Mouse (Mus musculus) embryonic facial prominence, embryonic 13.5 days (tissue): ENCODE data around the gene Cnga1. TPM values are rescaled to one million over a fixed set of nuclear protein-coding genes. Genes with fewer than 3 reads are reported as not detected.

Experiments
- ATAC-seq: fragments of 200-750 bp; cut with Nextera tagmentation; 2 replicates; pipeline ENCODE4 v1.8.0; 2017; ENCODE audit warnings: low read depth; ENCODE audit not compliant: insufficient number of reproducible peaks, insufficient read depth, low FRiP score, low TSS enrichment
- H3K27ac ChIP-seq: fragments of 300-500 bp; sonication (generic); 2 replicates; pipeline ENCODE4 v1.5.1; 2015; ENCODE audit warnings: moderate library complexity, mild to moderate bottlenecking, inconsistent platforms
- H3K27me3 ChIP-seq: fragments of 300-500 bp; sonication (generic); 2 replicates; pipeline ENCODE4 v1.6.1; 2015; ENCODE audit warnings: mild to moderate bottlenecking, inconsistent platforms
- H3K36me3 ChIP-seq: fragments of 300-500 bp; sonication (generic); 2 replicates; pipeline ENCODE4 v1.6.1; 2015; ENCODE audit warnings: mild to moderate bottlenecking, inconsistent platforms
- H3K4me1 ChIP-seq: fragments of 300-500 bp; sonication (generic); 2 replicates; pipeline ENCODE4 v1.6.1; 2015; ENCODE audit warnings: inconsistent platforms
- H3K4me2 ChIP-seq: fragments of 300-500 bp; sonication (generic); 2 replicates; pipeline ENCODE4 v1.6.1; 2015; ENCODE audit warnings: moderate library complexity, mild to moderate bottlenecking, inconsistent platforms
- H3K4me3 ChIP-seq: fragments of 300-500 bp; sonication (generic); 2 replicates; pipeline ENCODE4 v1.5.1; 2015; ENCODE audit warnings: mild to moderate bottlenecking, inconsistent platforms
- H3K9ac ChIP-seq: fragments of 300-500 bp; sonication (generic); 2 replicates; pipeline ENCODE4 v1.6.1; 2015; ENCODE audit warnings: mild to moderate bottlenecking, inconsistent platforms
- H3K9me3 ChIP-seq: fragments of 300-500 bp; sonication (generic); 2 replicates; pipeline ENCODE4 v1.6.1; 2016; ENCODE audit warnings: inconsistent platforms
- WGBS: fragments of 180-500 bp; shearing (Covaris S2); methylation state at CpG from one replicate; pipeline ENCODE4 v1.1.7; 2015; ENCODE audit warnings: mixed read lengths; 5-methylcytosine and 5-hydroxymethylcytosine counted together
- polyA plus RNA-seq: library from polyadenylated mRNA; unstranded; fragments of >200 nt; fragmentation: Nextera tagmentation; extraction: Ambion mirVana; gene quantifications from 2 replicates; pipeline ENCODE4 v1.2.1, GENCODE M21; 2015

The Cnga1 gene
- polyA plus RNA-seq, 1 experiment from 2014 or later, result not detected

- no peak overlapping the region for H3K27ac ChIP-seq
- no peak overlapping the region for H3K4me3 ChIP-seq
- no peaks in the 10 kb centered on the region for H3K27me3 ChIP-seq
- H3K4me2 ChIP-seq, result no peak overlapping the region
- no peaks in the 10 kb centered on the region for H3K36me3 ChIP-seq
- no peak for ATAC-seq
- H3K9ac ChIP-seq, result no peak overlapping the region
- 91% methylated on average over 13 of the region's 13 CpGs for WGBS
- H3K9me3 ChIP-seq, result no peaks in the 10 kb centered on the region
- 0 out of 2 replicates have a peak, but pooled peaks cover 5% of the 10 kb centered on the region for H3K4me1 ChIP-seq
Measured at GRCm38 (mm10) chr5:72658375-72658774, 14.3 kb upstream of the Cnga1 start.

GRCm38 (mm10) chr5:72656270-72656791 lies 12.3 kb upstream of the Cnga1 start:
- ATAC-seq, result no peak
- no peaks in the 10 kb centered on the region for H3K27me3 ChIP-seq
- H3K27ac ChIP-seq, result no peak overlapping the region
- H3K4me2 ChIP-seq, result no peak overlapping the region
- H3K36me3 ChIP-seq, result no peaks in the 10 kb centered on the region
- WGBS, result 48% methylated on average over 7 of the region's 7 CpGs
- peaks cover 3% of the 10 kb centered on the region; the same call in 1 of the 2 replicates for H3K9me3 ChIP-seq
- 0 out of 2 replicates have a peak, but pooled peaks cover 5% of the 10 kb centered on the region for H3K4me1 ChIP-seq
- H3K4me3 ChIP-seq, result no peak overlapping the region
- H3K9ac ChIP-seq, result no peak overlapping the region

DNA sequence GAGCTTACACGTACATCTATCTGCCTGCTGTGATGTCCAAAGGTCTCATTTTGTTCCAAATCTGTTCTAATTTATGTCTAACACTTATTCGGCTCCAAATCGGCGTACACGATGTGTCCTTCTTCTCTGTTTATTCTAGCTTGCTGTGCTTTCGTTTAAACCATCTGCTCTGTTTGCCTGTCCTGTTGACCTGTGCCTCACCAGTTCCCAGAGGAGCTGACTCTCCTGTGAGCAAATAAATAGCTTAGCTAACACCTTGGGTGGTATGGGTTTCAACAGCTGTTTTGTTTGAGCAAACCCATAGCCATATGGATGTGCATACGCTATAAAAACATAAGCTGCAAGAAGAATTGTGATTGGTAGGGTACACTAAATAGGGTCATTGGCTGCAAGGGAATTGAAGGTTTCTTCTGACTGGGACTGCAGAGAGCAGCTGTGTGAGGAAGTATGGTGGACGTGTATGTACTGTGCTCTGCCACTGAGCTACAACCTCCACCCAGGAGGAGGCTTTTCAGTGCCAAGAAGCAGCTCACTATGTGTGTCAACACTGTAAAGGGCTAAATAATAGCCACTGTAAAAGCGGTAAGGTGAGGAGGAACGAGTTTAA lies 9.1 kb upstream of the Cnga1 start:
- 79% methylated on average over 10 of the region's 10 CpGs for WGBS
- ATAC-seq, result no peak

DNA sequence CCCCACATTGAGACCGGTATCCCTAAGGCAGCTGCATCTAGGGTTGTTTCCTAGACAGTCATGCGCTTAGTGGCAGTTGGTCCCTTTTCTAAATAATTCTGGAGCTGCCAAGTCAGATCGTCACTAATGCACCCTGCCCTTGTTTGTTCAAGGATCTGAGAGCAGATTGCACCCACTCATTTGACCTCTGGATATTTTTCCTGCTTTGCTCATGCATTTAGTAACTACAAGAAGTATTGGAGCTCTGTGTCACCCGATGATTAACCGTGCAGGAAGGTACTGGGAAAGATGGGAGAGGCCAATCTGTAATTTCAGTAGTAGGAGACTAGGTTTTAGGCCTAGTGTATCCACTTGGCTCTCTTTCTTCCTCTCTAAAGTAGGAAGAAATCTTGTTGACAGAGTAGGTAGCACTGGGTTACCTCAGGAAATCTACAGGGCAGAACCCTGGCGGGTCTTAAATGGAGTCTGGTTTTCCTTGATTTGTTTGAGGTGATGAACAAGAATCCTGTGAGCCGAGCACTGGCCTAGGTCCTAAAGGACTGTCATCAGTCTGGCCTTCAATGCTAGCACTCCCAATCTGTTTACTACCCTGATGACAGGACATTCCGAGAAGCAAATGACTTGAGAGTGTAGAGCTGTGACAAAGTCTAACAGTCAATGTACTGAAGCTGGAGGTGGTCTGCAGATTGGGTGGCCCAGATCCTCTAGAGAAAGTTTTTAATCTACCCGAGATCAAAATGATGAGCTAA lies 5.1 kb upstream of the Cnga1 start:
- Histone ChIP-seq H3K9me3 (peaks cover 3% of the 10 kb centered on the region; the same call in 1 of the 2 replicates), H3K36me3 (no peaks in the 10 kb centered on the region), H3K4me1 (peaks cover 7% of the 10 kb centered on the region), H3K27ac (no peak overlapping the region), H3K9ac (no peak overlapping the region), H3K4me2 (no peak overlapping the region), H3K4me3 (no peak overlapping the region), H3K27me3 (peaks cover 38% of the 10 kb centered on the region)
- no peak for ATAC-seq
- WGBS, result 83% methylated on average over 9 of the region's 9 CpGs

More for the DNA sequence above, 9.1 kb upstream of the Cnga1 start:
- H3K36me3 ChIP-seq, result no peaks in the 10 kb centered on the region
- no peak overlapping the region for H3K4me3 ChIP-seq
- H3K27ac ChIP-seq, result no peak overlapping the region
- H3K4me2 ChIP-seq, result no peak overlapping the region
- peaks cover 3% of the 10 kb centered on the region; the same call in 1 of the 2 replicates for H3K9me3 ChIP-seq
- peaks cover 14% of the 10 kb centered on the region for H3K27me3 ChIP-seq
- peaks cover 6% of the 10 kb centered on the region; the same call in 1 of the 2 replicates for H3K4me1 ChIP-seq
- no peak overlapping the region for H3K9ac ChIP-seq

- H3K27ac ChIP-seq, result no peak overlapping the region
- peak overlapping the region; percentile 52 for H3K4me3 ChIP-seq
- H3K4me2 ChIP-seq, result peak overlapping the region; percentile 88
- H3K27me3 ChIP-seq, result peaks cover 38% of the 10 kb centered on the region
- no peaks in the 10 kb centered on the region for H3K36me3 ChIP-seq
- peaks cover 7% of the 10 kb centered on the region for H3K4me1 ChIP-seq
- WGBS, result 3% methylated on average over 18 of the region's 18 CpGs
- peak overlapping the region; percentile 59 for H3K9ac ChIP-seq
- no peak for ATAC-seq
- H3K9me3 ChIP-seq, result peaks cover 3% of the 10 kb centered on the region; the same call in 1 of the 2 replicates
Measured at GRCm38 (mm10) chr5:72647958-72648595, 4.0 kb upstream of the Cnga1 start.

DNA sequence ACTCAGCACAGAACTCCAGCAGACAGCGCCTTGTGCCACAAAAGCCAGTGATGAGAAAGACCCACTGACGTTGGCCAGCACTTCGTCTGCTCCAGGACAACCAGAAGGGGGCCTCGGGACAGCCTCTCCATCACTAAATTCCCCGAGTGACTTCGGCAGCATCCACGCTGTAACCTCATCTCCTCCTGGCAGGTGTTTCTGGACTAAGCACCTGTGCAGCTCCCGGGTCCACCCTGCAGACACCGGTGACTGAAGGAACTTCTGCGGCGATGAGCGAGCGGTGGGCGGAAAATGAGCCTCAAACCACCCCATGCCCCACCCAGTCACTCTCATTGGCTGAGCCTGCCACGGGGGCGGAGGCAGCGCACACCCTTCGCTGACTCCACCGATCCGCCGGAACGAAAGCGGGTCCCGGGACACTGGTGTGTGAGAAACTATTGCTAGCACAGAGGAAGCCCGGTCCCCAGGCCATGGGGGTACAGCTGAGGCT lies 3.4 kb upstream of the Cnga1 start, which contains the start of gene Nipal1:
TSS of gene Nipal1 (plus strand) at position 378 of the 490 bp plus-strand sequence.
- under 1% methylated on average over 25 of the region's 25 CpGs for WGBS
- H3K9ac ChIP-seq, result peak within 1 kb of the TSS; percentile 59
- peaks cover 38% of the 10 kb centered on the region for H3K27me3 ChIP-seq
- peak within 1 kb of the TSS; percentile 88 for H3K4me2 ChIP-seq
- no peaks in the 10 kb centered on the region for H3K36me3 ChIP-seq
- ATAC-seq, result peak; percentile 90
- peaks cover 7% of the 10 kb centered on the region for H3K4me1 ChIP-seq
- peaks cover 1% of the 10 kb centered on the region; the same call in 1 of the 2 replicates for H3K9me3 ChIP-seq
- H3K4me3 ChIP-seq, result peak within 1 kb of the TSS; percentile 52
- no peak within 1 kb of the TSS for H3K27ac ChIP-seq

DNA sequence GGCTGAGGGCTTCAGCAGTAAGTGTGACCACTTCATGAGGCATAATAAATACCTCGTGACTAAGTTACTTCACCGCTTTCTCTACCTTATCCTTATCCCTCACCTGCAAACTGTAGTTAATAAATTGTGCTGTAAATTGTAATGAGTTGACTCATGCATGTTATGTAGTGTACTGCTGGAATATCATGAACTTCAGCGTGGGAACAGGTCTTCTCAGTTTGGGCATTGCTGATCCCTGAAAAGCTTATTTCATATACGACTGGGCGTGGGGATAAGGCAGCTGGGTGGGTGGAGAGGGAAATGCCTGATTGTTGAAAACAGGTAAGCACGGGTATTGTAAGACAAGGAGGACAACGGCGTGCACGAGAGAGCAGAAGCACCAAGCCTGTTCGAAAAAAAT lies 2.9 kb upstream of the Cnga1 start:
- H3K9ac ChIP-seq, result 0 out of 2 replicates have a peak overlapping the region, but pooled peaks have one; percentile 59
- H3K4me2 ChIP-seq, result peak overlapping the region; percentile 88
- no peak overlapping the region for H3K27ac ChIP-seq
- H3K4me1 ChIP-seq, result peaks cover 7% of the 10 kb centered on the region
- H3K4me3 ChIP-seq, result peak overlapping the region; percentile 52
- no peaks in the 10 kb centered on the region for H3K9me3 ChIP-seq
- WGBS, result 30% methylated on average over 10 of the region's 10 CpGs
- ATAC-seq, result no peak
- H3K36me3 ChIP-seq, result no peaks in the 10 kb centered on the region
- H3K27me3 ChIP-seq, result peaks cover 38% of the 10 kb centered on the region

GRCm38 (mm10) chr5:72646131-72646530 lies 2.1 kb upstream of the Cnga1 start:
- Histone ChIP-seq H3K4me1 (peaks cover 7% of the 10 kb centered on the region), H3K27ac (no peak overlapping the region), H3K4me2 (no peak overlapping the region), H3K27me3 (peaks cover 38% of the 10 kb centered on the region), H3K9me3 (no peaks in the 10 kb centered on the region), H3K9ac (no peak overlapping the region), H3K4me3 (no peak overlapping the region), H3K36me3 (no peaks in the 10 kb centered on the region)
- ATAC-seq, result no peak
- WGBS, result 34% methylated on average over 10 of the region's 10 CpGs

DNA sequence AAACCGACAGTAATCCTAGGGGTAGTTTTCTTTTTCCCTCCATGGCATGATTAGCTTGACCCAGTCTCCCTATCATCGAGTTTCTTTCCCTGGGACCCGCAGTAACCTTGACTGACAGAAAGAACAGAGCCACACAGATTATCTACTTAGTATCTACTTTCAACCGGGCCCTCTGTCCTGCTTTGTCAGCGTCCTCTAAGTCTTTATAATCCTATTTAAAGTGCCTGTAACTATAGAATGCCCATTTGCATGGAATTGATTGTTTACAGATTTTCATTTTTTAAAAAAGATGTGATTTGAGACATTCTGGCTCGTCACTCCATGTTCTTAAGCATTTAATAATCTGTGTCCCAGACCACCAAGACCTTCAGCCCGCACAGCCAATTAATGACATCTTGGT lies 420 bp downstream of the Cnga1 start:
- WGBS, result 43% methylated on average over 7 of the region's 7 CpGs
- H3K9ac ChIP-seq, result no peak overlapping the region
- peaks cover 30% of the 10 kb centered on the region for H3K27me3 ChIP-seq
- no peak overlapping the region for H3K4me2 ChIP-seq
- H3K4me3 ChIP-seq, result no peak overlapping the region
- no peaks in the 10 kb centered on the region for H3K36me3 ChIP-seq
- no peaks in the 10 kb centered on the region for H3K9me3 ChIP-seq
- peaks cover 7% of the 10 kb centered on the region for H3K4me1 ChIP-seq
- no peak for ATAC-seq
- no peak overlapping the region for H3K27ac ChIP-seq

- no peak overlapping the region for H3K9ac ChIP-seq
- WGBS, result 93% methylated on average over 1 of the region's 1 CpGs
- no peak overlapping the region for H3K4me3 ChIP-seq
- H3K27me3 ChIP-seq, result no peaks in the 10 kb centered on the region; the same call in 1 of the 2 replicates
- no peaks in the 10 kb centered on the region for H3K4me1 ChIP-seq
- H3K4me2 ChIP-seq, result no peak overlapping the region
- no peaks in the 10 kb centered on the region for H3K36me3 ChIP-seq
- ATAC-seq, result no peak
- H3K27ac ChIP-seq, result no peak overlapping the region
- H3K9me3 ChIP-seq, result no peaks in the 10 kb centered on the region
Measured at GRCm38 (mm10) chr5:72640072-72640471, 4.0 kb downstream of the Cnga1 start.

DNA sequence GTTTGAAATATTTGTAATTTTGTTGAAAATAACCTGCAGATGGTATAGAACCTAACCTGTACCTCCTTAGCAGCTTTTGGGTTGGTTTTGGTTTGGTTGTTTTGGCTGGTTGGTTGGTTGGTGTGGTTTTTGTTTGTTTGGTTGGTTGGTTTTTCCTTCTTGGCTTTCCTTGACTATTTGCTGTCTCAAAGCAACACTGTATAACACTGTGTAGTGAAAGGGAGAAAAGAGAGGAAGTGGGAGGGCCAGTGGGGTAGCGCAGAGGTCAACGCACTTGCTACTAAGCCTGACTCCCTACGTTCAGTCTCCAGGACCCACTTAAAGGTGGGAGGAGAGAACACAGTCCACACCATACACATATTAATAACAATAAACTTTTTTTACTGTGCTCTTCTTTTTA lies 7.5 kb downstream of the Cnga1 start:
- H3K4me2 ChIP-seq, result no peak overlapping the region
- H3K27me3 ChIP-seq, result no peaks in the 10 kb centered on the region
- H3K9me3 ChIP-seq, result no peaks in the 10 kb centered on the region
- H3K4me1 ChIP-seq, result no peaks in the 10 kb centered on the region
- H3K9ac ChIP-seq, result no peak overlapping the region
- no peak overlapping the region for H3K27ac ChIP-seq
- ATAC-seq, result no peak
- WGBS, result 82% methylated on average over 3 of the region's 3 CpGs
- H3K4me3 ChIP-seq, result no peak overlapping the region
- no peaks in the 10 kb centered on the region for H3K36me3 ChIP-seq
